Mouse (Mus musculus): ENCODE results near the gene Ghrl. TPM values are rescaled to one million over a fixed set of nuclear protein-coding genes. Genes with fewer than 3 reads are reported as not detected.
A peak's percentile ranks its signal among the peaks of the same experiment; 100 is the strongest.
"Not testable (repeated sequence)": the region's sequence is repeated elsewhere in the genome, so short reads cannot be mapped to it uniquely, and the experiment has no call there.

Ghrl gene
- total and polyA plus RNA-seq, 2 experiments from 2014 or later = 0.61 TPM; not detected in 1

GRCm38 (mm10) chr6:113678246-113679012 lies 41.3 kb downstream of the Ghrl start:
- DNase-seq = no peak
- no peak overlapping the region for H3K9ac ChIP-seq
- no peak overlapping the region for H3K27ac ChIP-seq (ENCODE audit: low read depth, low read length)
- no peak overlapping the region for H3K4me3 ChIP-seq (ENCODE audit: low read depth, low read length)
- no peaks in the 10 kb centered on the region for H3K36me3 ChIP-seq (ENCODE audit: insufficient read depth)
- no peaks in the 10 kb centered on the region for H3K9me3 ChIP-seq (ENCODE audit: low read length)
- H3K4me2 ChIP-seq (ENCODE audit: low read depth) = no peak overlapping the region
- 70% methylated on average over 14 of the region's 14 CpGs for WGBS
- 0 out of 2 replicates have a peak, but pooled peaks have one; percentile 47 for ATAC-seq
- H3K4me1 ChIP-seq (ENCODE audit: insufficient read depth) = no peaks in the 10 kb centered on the region
- H3K27me3 ChIP-seq (ENCODE audit: insufficient read depth, low read length) = no peaks in the 10 kb centered on the region
- no peak for TF ChIP-seq CTCF (IDR thresholded peaks at IDR 0.05; ENCODE audit: low read depth)

DNA sequence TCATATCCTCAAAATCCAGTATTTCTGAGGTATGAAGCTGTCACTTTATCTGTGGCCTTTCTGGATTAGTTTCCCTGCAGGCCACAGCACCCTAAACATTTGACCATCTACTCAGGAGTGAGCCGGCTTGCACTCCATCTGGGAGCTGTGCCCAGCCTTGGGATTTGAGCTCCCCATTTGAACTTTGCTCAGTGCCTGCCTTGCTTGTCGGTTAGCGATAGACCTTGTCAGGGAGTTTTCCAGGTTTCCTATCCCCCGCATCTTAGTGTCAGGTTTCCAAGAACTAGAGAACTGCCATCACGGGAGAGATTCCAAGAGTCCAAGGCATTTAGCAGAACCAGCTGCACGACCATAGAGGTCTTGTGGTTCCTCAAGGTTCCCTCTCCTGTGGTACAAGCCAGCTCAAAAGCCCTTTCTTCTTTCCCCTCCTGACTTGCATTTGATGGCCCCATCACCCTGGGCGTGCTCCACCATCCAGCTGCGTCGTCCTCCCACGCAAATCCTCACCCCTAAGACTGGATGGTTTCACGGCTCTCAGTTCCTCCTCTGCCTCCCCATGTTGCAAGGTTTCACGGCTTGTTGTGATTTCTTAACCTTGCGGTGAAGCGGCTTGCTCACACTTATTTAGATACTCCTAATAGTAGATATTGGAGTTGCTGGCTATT lies 42.5 kb downstream of the Ghrl start:
- 83% methylated on average over 14 of the region's 14 CpGs for WGBS
- no peak for TF ChIP-seq CTCF (IDR thresholded peaks at IDR 0.05; ENCODE audit: low read depth)

DNA sequence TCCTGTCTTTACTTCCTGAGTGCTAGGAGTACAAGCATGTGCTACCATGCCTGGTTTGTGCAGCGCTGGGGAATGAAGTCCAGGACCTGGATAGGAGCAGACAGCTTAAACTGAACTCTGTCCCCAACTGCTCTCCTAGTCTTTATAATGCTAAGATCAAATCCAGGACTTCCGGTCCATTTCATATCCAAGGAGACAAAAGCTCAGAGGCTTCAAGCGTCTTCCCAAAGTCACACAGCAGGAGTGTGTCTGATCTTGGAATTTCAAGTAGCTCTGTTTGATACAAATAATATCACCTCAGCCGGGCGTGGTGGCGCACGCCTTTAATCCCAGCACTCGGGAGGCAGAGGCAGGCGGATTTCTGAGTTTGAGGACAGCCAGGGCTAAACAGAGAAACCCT lies 43.7 kb downstream of the Ghrl start:
- Histone ChIP-seq H3K4me2 (ENCODE audit: low read depth) (no peak overlapping the region), H3K4me3 (ENCODE audit: low read depth, low read length) (no peak overlapping the region), H3K9ac (no peak overlapping the region), H3K4me1 (ENCODE audit: insufficient read depth) (no peaks in the 10 kb centered on the region), H3K9me3 (ENCODE audit: low read length) (no peaks in the 10 kb centered on the region), H3K27ac (ENCODE audit: low read depth, low read length) (no peak overlapping the region), H3K36me3 (ENCODE audit: insufficient read depth) (no peaks in the 10 kb centered on the region), H3K27me3 (ENCODE audit: insufficient read depth, low read length) (no peaks in the 10 kb centered on the region)
- WGBS = 90% methylated on average over 9 of the region's 9 CpGs
- ATAC-seq (no peak), DNase-seq (no peak)
- no peak for TF ChIP-seq CTCF (IDR thresholded peaks at IDR 0.05; ENCODE audit: low read depth)

More for the DNA sequence above, 42.5 kb downstream of the Ghrl start:
- ATAC-seq = no peak
- H3K27me3 ChIP-seq (ENCODE audit: insufficient read depth, low read length) = no peaks in the 10 kb centered on the region
- H3K4me1 ChIP-seq (ENCODE audit: insufficient read depth) = no peaks in the 10 kb centered on the region
- H3K36me3 ChIP-seq (ENCODE audit: insufficient read depth) = no peaks in the 10 kb centered on the region
- H3K4me2 ChIP-seq (ENCODE audit: low read depth) = no peak overlapping the region
- H3K27ac ChIP-seq (ENCODE audit: low read depth, low read length) = no peak overlapping the region
- H3K9ac ChIP-seq = no peak overlapping the region
- H3K4me3 ChIP-seq (ENCODE audit: low read depth, low read length) = no peak overlapping the region
- no peak for DNase-seq
- no peaks in the 10 kb centered on the region for H3K9me3 ChIP-seq (ENCODE audit: low read length)

DNA sequence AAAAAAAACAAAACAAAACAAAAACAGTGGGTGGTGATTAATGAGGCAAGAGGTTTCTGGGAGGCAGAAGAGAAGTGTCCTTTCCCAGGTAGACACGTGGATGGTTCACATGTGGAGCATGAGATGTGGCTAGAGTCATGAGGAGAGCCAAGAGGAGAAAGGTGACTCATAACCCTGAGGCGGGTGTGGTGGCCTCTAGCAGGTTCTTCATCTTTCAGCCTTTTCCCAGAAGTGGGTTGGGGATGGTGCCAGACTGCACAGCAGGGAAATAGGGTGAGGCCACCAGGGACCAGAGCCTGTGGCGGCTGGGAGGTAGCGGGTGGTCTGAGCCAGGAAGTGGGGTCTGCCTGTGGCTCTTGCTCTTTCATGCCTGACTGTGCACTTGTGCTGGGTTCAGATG lies 44.4 kb downstream of the Ghrl start:
- no peaks in the 10 kb centered on the region for H3K36me3 ChIP-seq (ENCODE audit: insufficient read depth)
- H3K27ac ChIP-seq (ENCODE audit: low read depth, low read length) = no peak overlapping the region
- no peak overlapping the region for H3K4me3 ChIP-seq (ENCODE audit: low read depth, low read length)
- DNase-seq (no peak), ATAC-seq (no peak)
- no peaks in the 10 kb centered on the region for H3K9me3 ChIP-seq (ENCODE audit: low read length)
- H3K4me2 ChIP-seq (ENCODE audit: low read depth) = no peak overlapping the region
- no peak overlapping the region for H3K9ac ChIP-seq
- no peaks in the 10 kb centered on the region for H3K27me3 ChIP-seq (ENCODE audit: insufficient read depth, low read length)
- no peaks in the 10 kb centered on the region for H3K4me1 ChIP-seq (ENCODE audit: insufficient read depth)
- 77% methylated on average over 4 of the region's 4 CpGs for WGBS
- no peak for TF ChIP-seq CTCF (IDR thresholded peaks at IDR 0.05; ENCODE audit: low read depth)

DNA sequence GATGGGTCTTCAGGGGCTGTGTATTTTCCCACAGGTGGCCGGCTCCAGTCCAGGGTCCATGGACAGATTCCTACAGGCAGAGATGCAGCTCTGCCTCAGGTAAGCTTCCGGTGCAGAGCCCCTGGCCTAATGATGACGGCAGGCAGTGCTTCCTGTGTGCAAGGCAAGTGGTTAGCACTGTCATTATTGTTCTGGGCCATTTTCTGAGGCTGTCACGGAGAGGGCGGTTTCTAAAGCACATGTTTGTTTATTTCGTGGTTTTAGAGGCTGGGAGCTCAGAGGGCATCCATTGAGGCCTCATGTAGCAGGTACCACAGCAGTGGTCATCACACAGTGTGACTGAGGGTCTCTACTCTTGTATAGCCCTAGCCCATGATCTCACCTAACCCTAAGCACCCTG lies 46.7 kb downstream of the Ghrl start:
- H3K9me3 ChIP-seq (ENCODE audit: low read length) = no peaks in the 10 kb centered on the region
- 84% methylated on average over 6 of the region's 6 CpGs for WGBS

DNA sequence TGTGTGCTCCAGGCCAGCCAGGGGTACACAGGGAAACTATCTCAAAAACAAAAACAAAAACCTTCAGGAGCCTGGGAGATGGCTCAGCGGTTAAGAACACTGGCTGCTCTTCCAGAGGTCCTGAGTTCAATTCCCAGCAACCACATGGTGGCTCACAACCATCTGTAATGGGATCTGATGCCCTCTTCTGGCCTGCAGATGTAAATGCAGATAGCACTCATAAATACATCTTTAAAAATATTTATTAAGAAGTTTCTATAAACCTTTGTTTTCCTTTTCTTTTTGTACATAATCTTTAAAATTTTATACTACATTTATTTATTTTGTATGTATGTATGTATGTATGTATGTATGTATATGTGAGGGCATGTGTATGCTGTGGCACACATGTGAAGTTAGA lies 47.7 kb downstream of the Ghrl start:
- H3K27ac ChIP-seq (ENCODE audit: low read depth, low read length); H3K27me3 ChIP-seq (ENCODE audit: insufficient read depth, low read length): not testable (repeated sequence)
- 95% methylated on average over 1 of the region's 1 CpGs for WGBS

More for the DNA sequence above, 46.7 kb downstream of the Ghrl start:
- H3K27me3 ChIP-seq (ENCODE audit: insufficient read depth, low read length) = no peaks in the 10 kb centered on the region
- no peak overlapping the region for H3K9ac ChIP-seq
- H3K4me2 ChIP-seq (ENCODE audit: low read depth) = no peak overlapping the region
- no peak overlapping the region for H3K27ac ChIP-seq (ENCODE audit: low read depth, low read length)
- no peak overlapping the region for H3K4me3 ChIP-seq (ENCODE audit: low read depth, low read length)
- ATAC-seq (no peak), DNase-seq (no peak)
- TF ChIP-seq CTCF (IDR thresholded peaks at IDR 0.05; ENCODE audit: low read depth) = no peak
- H3K36me3 ChIP-seq (ENCODE audit: insufficient read depth) = no peaks in the 10 kb centered on the region
- no peaks in the 10 kb centered on the region for H3K4me1 ChIP-seq (ENCODE audit: insufficient read depth)

DNA sequence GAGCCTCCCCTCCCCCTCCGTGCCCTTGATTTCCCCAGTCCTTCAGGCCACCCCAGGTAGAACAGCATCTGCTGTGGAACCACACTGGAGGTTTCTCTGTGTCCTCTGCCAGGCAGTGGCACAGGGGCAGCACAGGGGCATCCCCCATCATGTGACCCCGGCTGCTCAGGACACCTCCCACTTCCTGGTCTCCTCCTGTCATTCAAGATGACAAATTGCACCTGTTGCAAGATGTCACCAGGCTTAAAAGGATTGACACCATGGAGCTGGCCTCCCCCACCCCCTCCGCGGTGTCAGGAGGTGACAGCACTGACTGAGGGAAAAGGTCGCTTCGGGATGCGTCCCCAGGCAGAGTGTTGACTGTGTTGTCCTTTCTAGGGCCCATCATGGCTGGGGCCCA lies 49.9 kb downstream of the Ghrl start:
- no peaks in the 10 kb centered on the region for H3K36me3 ChIP-seq (ENCODE audit: insufficient read depth)
- no peaks in the 10 kb centered on the region for H3K4me1 ChIP-seq (ENCODE audit: insufficient read depth)
- H3K4me2 ChIP-seq (ENCODE audit: low read depth) = no peak overlapping the region
- no peak for TF ChIP-seq CTCF (IDR thresholded peaks at IDR 0.05; ENCODE audit: low read depth)
- H3K9ac ChIP-seq = no peak overlapping the region
- 90% methylated on average over 7 of the region's 7 CpGs for WGBS
- ATAC-seq (no peak), DNase-seq (no peak)
- H3K4me3 ChIP-seq (ENCODE audit: low read depth, low read length) = no peak overlapping the region
- no peaks in the 10 kb centered on the region for H3K27me3 ChIP-seq (ENCODE audit: insufficient read depth, low read length)
- no peaks in the 10 kb centered on the region for H3K9me3 ChIP-seq (ENCODE audit: low read length)
- H3K27ac ChIP-seq (ENCODE audit: low read depth, low read length) = no peak overlapping the region

More for the DNA sequence above, 47.7 kb downstream of the Ghrl start:
- not testable (repeated sequence) for H3K9me3 ChIP-seq (ENCODE audit: low read length); H3K4me2 ChIP-seq (ENCODE audit: low read depth); H3K4me3 ChIP-seq (ENCODE audit: low read depth, low read length); H3K4me1 ChIP-seq (ENCODE audit: insufficient read depth); DNase-seq; H3K36me3 ChIP-seq (ENCODE audit: insufficient read depth); ATAC-seq; H3K9ac ChIP-seq
